Mouse (Mus musculus): ENCODE measurements around the gene H3f3a. TPM values are rescaled to one million over a fixed set of nuclear protein-coding genes. Genes with fewer than 3 reads are reported as not detected.

H3f3a gene
- polyA plus RNA-seq (2012; fragmentation: generic; extraction: Trizol) = 597 TPM

GRCm38 (mm10) chr1:180813885-180814740 lies at the start of gene H3f3a:
H3f3a (minus strand) TSS chr1:180813943.
- peak in 1 of 3 experiments; percentile 10 for TF ChIP-seq MYOG (IDR thresholded peaks at IDR 0.05; ENCODE audit: control insufficient read depth in 1 of 3, insufficient read depth in 1 of 3, insufficient read length in 2 of 3, low read depth in 2 of 3)
- TF ChIP-seq E2F4 (IDR thresholded peaks at IDR 0.05; ENCODE audit: insufficient read depth) = no peak
- peak; percentile 62 for TF ChIP-seq POLR2A (IDR thresholded peaks at IDR 0.05; ENCODE audit: insufficient read length, low read depth)
- H3ac ChIP-seq (ENCODE audit: control insufficient read depth, insufficient read length) = peak within 1 kb of the TSS; percentile 88
- H3K36me3 ChIP-seq (ENCODE audit: control insufficient read depth, insufficient read depth) = peaks cover 16% of the 10 kb centered on the region
- no peaks in the 10 kb centered on the region for H3K27me3 ChIP-seq (ENCODE audit: control insufficient read depth, insufficient read depth, insufficient read length)
- H3K4me3 ChIP-seq = peak within 1 kb of the TSS; percentile 96
- peak within 1 kb of the TSS; percentile 90 for H3K4me2 ChIP-seq (ENCODE audit: low read depth)
- peaks cover 38% of the 10 kb centered on the region for H3K79me2 ChIP-seq (ENCODE audit: control insufficient read depth, insufficient read depth)

- Histone ChIP-seq H3K79me2 (ENCODE audit: control insufficient read depth, insufficient read depth) (peaks cover 4% of the 10 kb centered on the region), H3ac (ENCODE audit: control insufficient read depth, insufficient read length) (no peak overlapping the region), H3K4me3 (no peak overlapping the region), H3K27me3 (ENCODE audit: control insufficient read depth, insufficient read depth, insufficient read length) (no peaks in the 10 kb centered on the region), H3K4me2 (ENCODE audit: low read depth) (no peak overlapping the region), H3K36me3 (ENCODE audit: control insufficient read depth, insufficient read depth) (peaks cover 82% of the 10 kb centered on the region)
- TF ChIP-seq REST (IDR thresholded peaks at IDR 0.05; ENCODE audit: insufficient read depth, insufficient read length) = no peak
- TF ChIP-seq CEBPB (IDR thresholded peaks at IDR 0.05; ENCODE audit: insufficient read depth, poor library complexity, severe bottlenecking) = no peak
- TF ChIP-seq USF1 (IDR thresholded peaks at IDR 0.05; ENCODE audit: low read depth) = no peak
- TF ChIP-seq TCF3 (IDR thresholded peaks at IDR 0.05; ENCODE audit: insufficient read length, low read depth) = no peak
- TF ChIP-seq MAX (IDR thresholded peaks at IDR 0.05; ENCODE audit: low read depth) = no peak
- no peak for TF ChIP-seq TCF12 (IDR thresholded peaks at IDR 0.05; ENCODE audit: insufficient read depth, poor library complexity, severe bottlenecking)
- no peak for TF ChIP-seq MYOD1 (IDR thresholded peaks at IDR 0.05; ENCODE audit: control insufficient read depth in 1 of 3, insufficient read length in 2 of 3, low read depth in 2 of 3)
- TF ChIP-seq POLR2AphosphoS2 (IDR thresholded peaks at IDR 0.05; ENCODE audit: insufficient read length, low read depth) = no peak
- no peak for TF ChIP-seq SRF (IDR thresholded peaks at IDR 0.05; ENCODE audit: control insufficient read depth, insufficient read length, low read depth)
- TF ChIP-seq MYOG (IDR thresholded peaks at IDR 0.05; ENCODE audit: control insufficient read depth in 1 of 3, insufficient read depth in 1 of 3, insufficient read length in 2 of 3, low read depth in 2 of 3) = no peak
These were observed 46.3 kb upstream of the H3f3a start for GRCm38 (mm10) chr1:180860030-180860429.

- TF ChIP-seq E2F4 (IDR thresholded peaks at IDR 0.05; ENCODE audit: insufficient read depth) (no peak), SRF (IDR thresholded peaks at IDR 0.05; ENCODE audit: control insufficient read depth, insufficient read length, low read depth) (no peak), CEBPB (IDR thresholded peaks at IDR 0.05; ENCODE audit: insufficient read depth, poor library complexity, severe bottlenecking) (no peak), TCF12 (IDR thresholded peaks at IDR 0.05; ENCODE audit: insufficient read depth, poor library complexity, severe bottlenecking) (no peak), MYOD1 (IDR thresholded peaks at IDR 0.05; ENCODE audit: control insufficient read depth in 1 of 3, insufficient read length in 2 of 3, low read depth in 2 of 3) (no peak), TCF3 (IDR thresholded peaks at IDR 0.05; ENCODE audit: insufficient read length, low read depth) (no peak), POLR2A (IDR thresholded peaks at IDR 0.05; ENCODE audit: insufficient read length, low read depth) (no peak), USF1 (IDR thresholded peaks at IDR 0.05; ENCODE audit: low read depth) (no peak)
- H3K79me2 ChIP-seq (ENCODE audit: control insufficient read depth, insufficient read depth) = peaks cover 15% of the 10 kb centered on the region
- H3K4me3 ChIP-seq = no peak overlapping the region
These were observed 45.0 kb upstream of the H3f3a start for GRCm38 (mm10) chr1:180858763-180859162.

GRCm38 (mm10) chr1:180850316-180851270 lies 36.9 kb upstream of the H3f3a start, which contains the start of gene Sde2:
Sde2 (plus strand) TSS chr1:180851127.
- H3K27me3 ChIP-seq (ENCODE audit: control insufficient read depth, insufficient read depth, insufficient read length) = no peaks in the 10 kb centered on the region
- peaks cover 44% of the 10 kb centered on the region for H3K79me2 ChIP-seq (ENCODE audit: control insufficient read depth, insufficient read depth)
- H3K36me3 ChIP-seq (ENCODE audit: control insufficient read depth, insufficient read depth) = peaks cover 7% of the 10 kb centered on the region

More at GRCm38 (mm10) chr1:180858763-180859162, 45.0 kb upstream of the H3f3a start:
- no peak overlapping the region for H3ac ChIP-seq (ENCODE audit: control insufficient read depth, insufficient read length)
- H3K36me3 ChIP-seq (ENCODE audit: control insufficient read depth, insufficient read depth) = peaks cover 71% of the 10 kb centered on the region
- no peaks in the 10 kb centered on the region for H3K27me3 ChIP-seq (ENCODE audit: control insufficient read depth, insufficient read depth, insufficient read length)
- H3K4me2 ChIP-seq (ENCODE audit: low read depth) = no peak overlapping the region

More at GRCm38 (mm10) chr1:180850316-180851270, 36.9 kb upstream of the H3f3a start, which contains the start of gene Sde2:
- H3K4me3 ChIP-seq = peak within 1 kb of the TSS; percentile 59
- peak; percentile 83 for TF ChIP-seq SRF (IDR thresholded peaks at IDR 0.05; ENCODE audit: control insufficient read depth, insufficient read length, low read depth)
- TF ChIP-seq TCF3 (IDR thresholded peaks at IDR 0.05; ENCODE audit: insufficient read length, low read depth) = no peak
- no peak for TF ChIP-seq CEBPB (IDR thresholded peaks at IDR 0.05; ENCODE audit: insufficient read depth, poor library complexity, severe bottlenecking)
- peak in 2 of 3 experiments; percentile 26 to 34 for TF ChIP-seq MYOD1 (IDR thresholded peaks at IDR 0.05; ENCODE audit: control insufficient read depth in 1 of 3, insufficient read length in 2 of 3, low read depth in 2 of 3)
- TF ChIP-seq POLR2A (IDR thresholded peaks at IDR 0.05; ENCODE audit: insufficient read length, low read depth) = peak; percentile 93
- peak in 1 of 3 experiments; percentile 46 for TF ChIP-seq MYOG (IDR thresholded peaks at IDR 0.05; ENCODE audit: control insufficient read depth in 1 of 3, insufficient read depth in 1 of 3, insufficient read length in 2 of 3, low read depth in 2 of 3)
- no peak for TF ChIP-seq MAX (IDR thresholded peaks at IDR 0.05; ENCODE audit: low read depth)
- peak; percentile 99 for TF ChIP-seq POLR2AphosphoS2 (IDR thresholded peaks at IDR 0.05; ENCODE audit: insufficient read length, low read depth)
- TF ChIP-seq E2F4 (IDR thresholded peaks at IDR 0.05; ENCODE audit: insufficient read depth) = no peak
- TF ChIP-seq REST (IDR thresholded peaks at IDR 0.05; ENCODE audit: insufficient read depth, insufficient read length) = peak; percentile 41
- no peak for TF ChIP-seq TCF12 (IDR thresholded peaks at IDR 0.05; ENCODE audit: insufficient read depth, poor library complexity, severe bottlenecking)
- peak; percentile 99 for TF ChIP-seq USF1 (IDR thresholded peaks at IDR 0.05; ENCODE audit: low read depth)
- H3K4me2 ChIP-seq (ENCODE audit: low read depth) = peak within 1 kb of the TSS; percentile 97
- peak within 1 kb of the TSS; percentile 33 for H3ac ChIP-seq (ENCODE audit: control insufficient read depth, insufficient read length)

Data from myocyte (in vitro differentiated cells).